Mouse (Mus musculus) kidney, postnatal 10 days (tissue): Measurements from ENCODE around the gene Rnf168.
"Not testable (repeated sequence)": the region's sequence is repeated elsewhere in the genome, so short reads cannot be mapped to it uniquely, and the experiment has no call there.

Experiments
- DNase-seq: peaks from one replicate; pipeline ENCODE4 v3.0.0; 2021; ENCODE audit warnings: mixed read lengths

Rnf168 gene

GRCm38 (mm10) chr16:32277308-32278256 is at the start of gene Rnf168:
Rnf168 (plus strand) TSS chr16:32277459.
- peak; percentile 95 for DNase-seq

GRCm38 (mm10) chr16:32232050-32232449 is 45.2 kb upstream of the Rnf168 start:
- not testable (repeated sequence) for DNase-seq

- DNase-seq = no peak
These were observed 39.2 kb upstream of the Rnf168 start for GRCm38 (mm10) chr16:32237930-32238680.

GRCm38 (mm10) chr16:32239428-32240312 is 37.6 kb upstream of the Rnf168 start:
- DNase-seq = no peak

- no peak for DNase-seq
These were observed 33.4 kb upstream of the Rnf168 start for GRCm38 (mm10) chr16:32243901-32244300.

GRCm38 (mm10) chr16:32246351-32246791 is 30.9 kb upstream of the Rnf168 start:
- DNase-seq = peak; percentile 64

DNA sequence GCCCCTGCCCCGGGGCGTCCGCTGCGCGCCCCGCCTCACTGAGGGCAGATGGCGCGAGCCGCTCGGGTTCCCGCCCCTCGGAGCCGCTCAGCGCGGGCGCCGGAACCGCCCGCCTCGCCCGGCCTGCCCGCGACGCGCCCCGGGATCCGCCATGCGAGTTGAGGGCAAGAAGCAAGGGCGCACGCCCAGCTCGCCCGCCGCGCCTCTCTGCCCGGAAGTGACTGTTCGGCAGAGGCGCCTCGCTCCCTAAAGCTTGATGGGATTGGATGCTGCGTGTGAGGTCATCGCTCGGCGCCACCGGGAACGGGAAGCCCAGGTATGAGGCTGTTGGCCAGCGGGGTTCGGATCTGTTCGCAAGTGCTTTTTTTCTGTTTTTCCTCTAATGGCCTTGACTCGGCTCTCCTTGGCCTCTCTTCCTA is 30.3 kb upstream of the Rnf168 start, which contains the start of the genes Fbxo45 and Wdr53:
TSS of gene Fbxo45 (minus strand) at position 207 of the 419 bp plus-strand sequence.
TSS of gene Wdr53 (plus strand) at position 276 of the 419 bp plus-strand sequence.
- DNase-seq = peak; percentile 99

DNA sequence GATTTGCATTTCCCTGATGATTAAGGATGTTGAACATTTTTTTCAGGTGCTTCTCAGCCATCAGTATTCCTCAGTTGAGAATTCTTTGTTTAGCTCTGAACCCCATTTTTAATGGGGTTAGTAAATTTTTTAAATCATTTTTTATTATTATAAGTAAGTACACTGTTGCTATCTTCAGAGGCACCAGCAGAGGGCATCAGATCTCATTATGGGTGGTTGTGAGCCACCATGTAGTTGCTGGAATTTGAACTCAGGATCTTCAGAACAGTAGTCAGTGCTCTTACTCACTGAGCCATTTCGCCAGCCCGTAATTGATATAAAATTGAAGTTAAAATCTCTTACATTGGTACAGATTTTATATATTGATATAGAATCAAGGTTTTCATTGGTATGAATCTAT is 13.0 kb upstream of the Rnf168 start:
- DNase-seq = peak; percentile 33

- DNase-seq = no peak
These were observed 6.0 kb upstream of the Rnf168 start, which contains the start of gene Smco1 for GRCm38 (mm10) chr16:32271291-32271690. Smco1 (plus strand) TSS chr16:32271468.

- DNase-seq = peak; percentile 25
These were observed 3.9 kb upstream of the Rnf168 start for GRCm38 (mm10) chr16:32273338-32273737.

GRCm38 (mm10) chr16:32275041-32275440 is 2.2 kb upstream of the Rnf168 start:
- no peak for DNase-seq

DNA sequence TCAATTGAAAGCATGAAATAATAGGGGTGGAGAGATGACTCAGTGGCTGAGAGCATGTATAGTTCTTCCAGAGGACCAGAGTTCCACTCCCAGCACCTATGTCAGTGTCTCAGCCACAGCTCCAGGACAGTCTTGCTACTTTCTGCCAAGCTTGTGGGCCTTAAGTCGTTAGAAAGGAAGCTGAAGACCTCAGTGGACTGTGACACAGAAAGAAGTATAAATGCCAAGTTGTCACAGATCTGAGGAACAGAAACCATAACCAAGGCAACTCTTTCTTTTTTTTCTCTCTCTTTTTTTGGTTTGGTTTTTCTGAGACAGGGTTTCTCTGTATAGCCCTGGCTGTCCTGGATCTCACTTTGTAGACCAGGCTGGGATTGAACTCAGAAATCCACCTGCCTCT is 1.4 kb upstream of the Rnf168 start:
- DNase-seq = no peak

DNA sequence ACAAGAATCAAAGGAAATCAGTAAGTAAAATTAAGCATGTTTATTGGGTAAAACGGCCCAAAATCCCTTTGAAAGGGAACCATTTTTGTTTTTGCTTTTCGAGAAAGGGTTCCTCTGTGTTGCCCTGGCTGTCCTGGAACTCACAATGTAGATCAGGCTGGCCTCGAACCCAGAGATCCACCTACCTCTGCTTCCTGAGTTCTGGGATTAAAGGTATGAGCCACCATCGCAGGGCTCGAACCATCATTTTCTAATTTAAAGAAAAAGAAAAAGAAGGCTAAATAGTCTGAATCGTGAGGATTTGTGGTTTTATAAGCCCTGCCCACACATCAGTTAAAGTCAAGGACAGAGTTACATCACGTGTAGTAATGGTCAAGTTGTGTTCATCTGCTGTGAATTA is 1.1 kb downstream of the Rnf168 start:
- no peak for DNase-seq

GRCm38 (mm10) chr16:32280211-32280610 is 3.0 kb downstream of the Rnf168 start:
- no peak for DNase-seq

DNA sequence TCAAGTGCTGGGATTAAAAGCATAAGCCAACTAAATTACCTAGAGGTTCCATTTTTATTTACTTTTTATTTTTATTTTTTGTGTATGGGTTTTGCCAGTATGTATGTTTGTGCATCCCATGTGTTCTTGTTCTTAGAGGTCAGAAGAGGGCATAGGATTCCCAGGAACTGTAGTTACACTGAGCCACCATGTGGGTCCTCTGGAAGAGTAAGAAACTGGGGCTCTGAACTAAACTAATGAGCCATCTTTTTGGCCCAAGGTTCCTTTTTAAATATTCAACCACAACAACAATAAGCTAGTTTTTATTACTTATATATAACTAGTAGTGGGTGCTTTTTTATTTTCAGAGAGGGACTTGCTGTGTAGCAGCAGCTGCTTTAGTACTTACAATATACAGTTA is 5.3 kb downstream of the Rnf168 start:
- no peak for DNase-seq

GRCm38 (mm10) chr16:32291821-32292220 is 14.6 kb downstream of the Rnf168 start:
- no peak for DNase-seq

DNA sequence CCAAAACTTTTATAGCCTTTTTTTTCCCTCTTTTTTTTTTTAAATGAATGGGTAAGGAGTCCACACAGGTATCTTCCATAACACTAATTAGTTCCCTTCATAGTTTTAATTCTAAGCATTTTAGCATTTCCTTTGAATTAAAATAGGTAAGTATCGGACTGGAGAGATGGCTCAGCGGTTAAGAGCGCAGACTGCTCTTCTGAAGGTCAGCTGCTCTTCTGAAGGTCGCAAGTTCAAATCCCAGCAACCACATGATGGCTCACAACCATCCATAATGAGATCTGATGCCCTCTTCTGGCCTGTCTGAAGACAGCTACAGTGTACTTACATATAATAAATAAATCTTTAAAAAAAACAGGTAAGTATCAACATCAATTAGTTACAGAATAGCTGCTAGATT is 22.4 kb downstream of the Rnf168 start:
- not testable (repeated sequence) for DNase-seq

GRCm38 (mm10) chr16:32303046-32303445 is 25.8 kb downstream of the Rnf168 start:
- no peak for DNase-seq

- DNase-seq = no peak
These were observed 26.6 kb downstream of the Rnf168 start for GRCm38 (mm10) chr16:32303886-32304285.

GRCm38 (mm10) chr16:32311970-32312369 is 34.7 kb downstream of the Rnf168 start:
- no peak for DNase-seq

DNA sequence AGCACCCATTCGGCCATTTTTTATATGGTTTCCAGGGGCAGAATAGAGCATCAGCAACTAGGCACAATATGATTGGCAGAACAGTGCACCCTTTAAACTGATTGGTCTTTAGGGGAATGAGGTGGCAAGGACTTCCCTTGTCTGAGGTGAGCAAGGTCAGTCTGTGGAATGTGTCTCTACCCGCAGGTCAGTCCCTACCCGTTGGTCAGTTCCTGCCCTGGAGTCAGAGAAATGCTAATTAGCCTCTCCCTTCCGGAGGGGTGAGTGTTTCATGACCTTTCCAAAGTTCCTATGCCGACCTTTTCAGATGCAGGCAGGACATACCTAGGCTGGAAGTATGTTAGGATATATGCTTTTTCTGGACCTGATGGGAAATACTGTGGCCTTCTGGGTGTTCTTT is 35.1 kb downstream of the Rnf168 start:
- DNase-seq = no peak

- DNase-seq = no peak
These were observed 35.6 kb downstream of the Rnf168 start for GRCm38 (mm10) chr16:32312859-32313258.
